Mouse (Mus musculus) ES-Bruce4 (cell line): Measurements from ENCODE around the gene Mafg. TPM values are rescaled to one million over a fixed set of nuclear protein-coding genes. Genes with fewer than 3 reads are reported as not detected.

Experiments
- H3K27ac ChIP-seq: 2 replicates; pipeline ENCODE4 v1.5.1; 2012; ENCODE audit warnings: low read length, inconsistent platforms; ENCODE audit not compliant: insufficient read depth
- H3K27me3 ChIP-seq: 2 replicates; pipeline ENCODE4 v1.6.1; 2012; ENCODE audit warnings: mild to moderate bottlenecking, low read length, inconsistent platforms; ENCODE audit not compliant: control insufficient read depth, poor library complexity, insufficient read depth, severe bottlenecking
- H3K36me3 ChIP-seq: 2 replicates; pipeline ENCODE4 v1.6.1; 2012; ENCODE audit warnings: inconsistent platforms, mild to moderate bottlenecking, low read length, moderate library complexity; ENCODE audit not compliant: control insufficient read depth, poor library complexity, insufficient read depth, severe bottlenecking
- H3K4me1 ChIP-seq: one replicate; pipeline ENCODE4 v1.8.1; 2011; ENCODE audit warnings: low read length; ENCODE audit not compliant: control insufficient read depth, insufficient read depth
- H3K4me3 ChIP-seq: 2 replicates; pipeline ENCODE4 v1.5.1; 2011; ENCODE audit warnings: low read depth, mild to moderate bottlenecking, low read length
- H3K9ac ChIP-seq: 2 replicates; pipeline ENCODE4 v1.6.1; 2012; ENCODE audit warnings: low read depth, mild to moderate bottlenecking, inconsistent platforms; ENCODE audit not compliant: poor library complexity, severe bottlenecking
- H3K9me3 ChIP-seq: replicated peaks from 2 replicates; pipeline ENCODE4 v1.6.1; 2012; ENCODE audit warnings: mild to moderate bottlenecking, low read length, inconsistent platforms; ENCODE audit not compliant: control insufficient read depth, poor library complexity, insufficient read depth, severe bottlenecking
- CTCF ChIP-seq: IDR thresholded peaks from one replicate; pipeline ENCODE4 v1.8.1; 2011; ENCODE audit warnings: low read depth, low read length
- EP300 ChIP-seq: IDR thresholded peaks from 2 replicates; pipeline ENCODE4 v1.6.1; 2011; ENCODE audit warnings: low read depth, low read length; ENCODE audit not compliant: insufficient read depth
- POLR2A ChIP-seq: IDR thresholded peaks from one replicate; pipeline ENCODE4 v1.8.1; 2011; ENCODE audit warnings: low read length; ENCODE audit not compliant: insufficient read depth
- polyA plus RNA-seq: library from polyadenylated mRNA; stranded (reverse); fragments of >200 nt; gene quantifications from 2 replicates; pipeline ENCODE4 v1.2.4, GENCODE M21; 2011; ENCODE audit warnings: low read depth; ENCODE audit not compliant: missing spikeins, insufficient read depth, insufficient read length

Mafg gene
- polyA plus RNA-seq, 1 experiment = 53.0 TPM

DNA sequence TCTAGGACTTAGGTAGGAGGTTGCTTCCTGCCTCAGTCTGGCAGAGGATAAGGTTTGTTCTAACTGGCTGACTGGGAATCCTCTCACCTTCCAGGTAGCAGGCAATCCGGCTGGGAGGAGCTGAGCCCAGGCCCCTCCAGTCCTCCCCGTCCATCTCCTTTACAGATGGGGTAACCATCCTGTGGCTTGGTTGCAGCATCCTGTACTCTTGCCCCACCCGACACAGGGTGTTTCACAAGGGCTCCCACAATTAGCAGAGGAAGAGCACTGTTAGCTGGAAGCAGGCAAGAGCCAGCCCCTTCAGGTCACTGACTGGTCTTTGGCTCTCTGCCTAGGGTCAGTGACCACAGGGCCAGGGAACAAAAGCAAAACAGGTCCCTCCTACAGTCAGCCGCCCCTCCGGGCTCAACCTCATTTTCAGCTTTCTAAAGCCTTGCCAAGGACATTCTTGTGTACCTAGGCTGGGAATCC lies 3.0 kb downstream of the Mafg start:
- Histone ChIP-seq H3K27me3 (no peaks in the 10 kb centered on the region), H3K27ac (peak overlapping the region; percentile 77), H3K4me1 (no peaks in the 10 kb centered on the region), H3K9me3 (no peaks in the 10 kb centered on the region), H3K9ac (peak overlapping the region; percentile 99), H3K36me3 (peaks cover 8% of the 10 kb centered on the region; the same call in 1 of the 2 replicates), H3K4me3 (peak overlapping the region; percentile 55)
- TF ChIP-seq POLR2A (no peak), CTCF (no peak), EP300 (no peak)

DNA sequence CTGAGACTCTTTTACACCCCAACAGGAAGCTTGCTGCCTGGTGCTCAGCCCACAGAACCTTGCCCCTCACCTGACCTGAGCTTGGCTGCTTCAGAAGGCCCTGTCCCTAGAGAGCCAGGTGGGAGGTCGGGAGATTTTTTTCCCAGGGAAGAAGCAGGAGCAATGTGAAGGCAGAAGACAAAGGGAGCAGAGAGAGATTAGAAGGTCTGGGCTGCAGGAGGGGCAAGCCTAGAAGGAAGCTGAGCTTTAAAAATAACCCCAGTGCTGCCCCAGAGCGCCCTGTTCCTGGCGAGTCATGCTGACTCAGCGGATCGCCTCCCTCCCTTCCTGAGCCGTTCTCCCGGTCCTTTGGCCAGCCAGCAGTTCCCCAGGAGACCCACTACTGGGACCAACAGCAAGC lies 3.5 kb downstream of the Mafg start:
- Histone ChIP-seq H3K27ac (peak overlapping the region; percentile 77), H3K36me3 (peaks cover 8% of the 10 kb centered on the region; the same call in 1 of the 2 replicates), H3K27me3 (no peaks in the 10 kb centered on the region), H3K4me3 (peak overlapping the region; percentile 55), H3K4me1 (no peaks in the 10 kb centered on the region), H3K9ac (peak overlapping the region; percentile 99), H3K9me3 (no peaks in the 10 kb centered on the region)
- 0 out of 2 replicates have a peak, but pooled peaks have one; percentile 21 for TF ChIP-seq EP300
- no peak for TF ChIP-seq POLR2A
- TF ChIP-seq CTCF = no peak

DNA sequence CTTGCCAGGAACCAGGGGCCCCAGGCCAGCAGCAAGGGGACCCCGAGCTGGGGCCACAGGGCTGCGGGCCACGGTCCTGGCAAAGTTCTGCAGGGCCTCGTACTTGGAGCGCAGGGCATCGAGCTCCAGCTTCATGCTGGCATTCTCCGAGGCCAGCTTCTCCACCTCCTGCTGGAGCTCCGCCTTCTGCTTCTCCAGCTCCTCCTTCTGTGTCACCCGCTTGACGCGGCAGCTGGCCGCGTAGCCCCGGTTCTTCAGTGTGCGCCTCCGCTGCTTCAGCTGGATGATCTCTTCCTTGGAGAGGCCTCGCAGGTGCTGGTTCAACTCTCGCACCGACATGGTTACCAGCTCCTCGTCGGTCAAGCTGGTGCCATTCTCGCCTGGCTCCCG lies 4.1 kb downstream of the Mafg start:
- peak overlapping the region; percentile 99; the same call in 1 of the 2 replicates for H3K9ac ChIP-seq
- H3K27me3 ChIP-seq = no peaks in the 10 kb centered on the region
- no peak for TF ChIP-seq EP300
- TF ChIP-seq POLR2A = no peak
- no peak for TF ChIP-seq CTCF
- H3K4me1 ChIP-seq = no peaks in the 10 kb centered on the region
- no peaks in the 10 kb centered on the region for H3K9me3 ChIP-seq
- H3K27ac ChIP-seq = peak overlapping the region; percentile 77
- peaks cover 8% of the 10 kb centered on the region; the same call in 1 of the 2 replicates for H3K36me3 ChIP-seq
- H3K4me3 ChIP-seq = peak overlapping the region; percentile 55

DNA sequence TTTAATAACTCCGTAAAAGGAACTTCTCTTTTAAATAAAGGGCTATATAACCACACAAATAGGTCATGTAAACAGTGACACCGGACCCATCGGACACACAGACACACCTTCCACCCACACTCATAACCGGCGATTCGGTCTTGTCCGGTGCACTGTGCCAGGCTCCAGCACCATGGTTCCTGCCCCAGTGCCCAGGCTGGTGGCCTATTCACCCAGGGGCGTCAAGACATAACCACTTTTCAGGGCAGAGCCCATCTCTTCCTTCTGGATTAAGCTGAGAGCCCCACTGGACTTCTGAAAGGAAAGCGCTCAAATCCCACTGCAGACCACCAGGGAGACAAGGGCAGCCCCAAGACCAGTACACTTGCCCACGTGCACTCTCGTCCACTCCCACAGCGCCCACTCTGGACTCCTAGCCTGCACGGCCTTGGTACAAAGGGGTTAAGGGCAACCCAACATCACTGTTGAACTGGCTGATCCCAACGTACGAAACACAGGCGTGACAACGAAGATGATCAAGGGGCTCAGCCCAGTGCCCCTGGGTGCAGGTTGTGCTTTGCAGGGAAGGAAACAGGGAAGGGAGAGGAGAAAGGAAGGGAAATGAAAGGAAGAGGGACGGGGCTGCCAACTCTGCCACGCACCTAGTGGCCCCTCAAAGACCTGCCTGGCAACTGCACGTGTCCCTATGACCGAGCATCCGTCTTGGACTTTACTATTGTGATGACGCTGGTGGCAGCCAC lies 4.6 kb downstream of the Mafg start:
- Histone ChIP-seq H3K4me3 (no peak overlapping the region), H3K9me3 (no peaks in the 10 kb centered on the region), H3K9ac (no peak overlapping the region), H3K27ac (no peak overlapping the region), H3K27me3 (no peaks in the 10 kb centered on the region), H3K36me3 (peaks cover 8% of the 10 kb centered on the region; the same call in 1 of the 2 replicates), H3K4me1 (no peaks in the 10 kb centered on the region)
- no peak for TF ChIP-seq EP300
- TF ChIP-seq CTCF = no peak
- no peak for TF ChIP-seq POLR2A

DNA sequence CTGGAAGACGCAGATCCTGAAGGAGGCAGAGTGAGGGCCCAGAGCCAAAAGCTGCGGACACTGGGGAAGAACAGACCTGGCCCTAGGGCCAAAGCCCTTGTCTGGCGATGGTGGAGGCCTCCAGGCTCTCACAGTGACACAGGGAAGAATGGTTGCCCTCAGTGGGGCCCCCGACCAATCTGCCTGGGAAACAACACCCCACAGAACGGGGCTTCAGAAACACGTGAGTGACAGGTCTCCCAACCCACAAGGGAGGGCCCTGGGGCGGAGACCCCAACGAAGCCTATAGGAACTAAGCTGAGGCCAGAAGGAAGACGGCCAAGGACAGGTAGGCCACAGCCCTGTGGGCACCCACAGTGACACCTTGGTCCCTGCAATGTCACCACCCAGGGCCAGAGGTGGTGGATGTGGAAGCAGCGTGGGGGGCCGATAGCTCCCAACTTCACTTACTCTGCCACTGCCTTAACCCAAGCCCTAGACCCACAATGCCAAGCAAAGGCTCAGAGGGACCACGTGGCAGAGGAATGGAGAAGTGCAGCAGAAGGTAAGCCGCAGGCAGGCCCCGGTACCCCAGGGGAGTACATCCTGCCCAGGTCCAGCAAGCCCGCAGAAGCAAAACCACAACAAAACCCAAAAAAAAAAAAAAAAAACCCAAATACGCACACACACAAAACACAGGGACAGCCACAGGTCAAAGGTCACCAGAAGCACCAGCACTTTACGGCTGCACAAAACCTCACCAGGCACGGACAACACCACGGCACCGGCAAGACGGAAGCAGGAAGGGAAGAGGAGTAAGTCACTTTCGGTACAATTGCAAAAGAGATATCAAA lies 5.7 kb downstream of the Mafg start:
- Histone ChIP-seq H3K9me3 (no peaks in the 10 kb centered on the region), H3K36me3 (peaks cover 8% of the 10 kb centered on the region; the same call in 1 of the 2 replicates), H3K27me3 (no peaks in the 10 kb centered on the region), H3K4me3 (no peak overlapping the region), H3K27ac (no peak overlapping the region), H3K9ac (no peak overlapping the region), H3K4me1 (no peaks in the 10 kb centered on the region)
- TF ChIP-seq EP300 = no peak
- no peak for TF ChIP-seq CTCF
- TF ChIP-seq POLR2A = no peak
